22 mouse cellular contexts compared by ENCODE assay signal in the genomic region with DNA sequence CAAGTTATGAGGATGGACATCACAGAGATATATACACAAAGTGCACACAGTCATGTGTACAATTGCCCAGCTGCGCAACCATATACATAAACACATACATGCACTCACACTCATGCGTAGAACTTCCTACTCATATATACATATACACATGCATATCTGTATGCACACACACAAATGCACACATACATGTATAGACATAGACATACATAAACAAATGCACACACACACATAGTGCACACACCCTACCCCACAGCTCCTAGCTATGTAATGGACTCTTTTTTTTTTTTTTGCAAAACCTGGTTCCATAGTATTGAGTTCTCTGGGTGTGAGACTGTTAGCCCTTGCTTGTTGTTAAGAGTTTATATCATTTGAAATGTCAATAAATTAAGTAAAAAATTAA. TPM values are rescaled to one million over a fixed set of nuclear protein-coding genes. Genes with fewer than 3 reads are reported as not detected.
"Had no signal": no experiment of that assay in that cellular context is flagged by ENCODE, and none has a peak within 500 bp of the region (broad histone marks: within the 10 kb centered on the region; RNA-seq: fewer than 3 reads in every experiment).

No protein-coding gene starts in this region.

- H3K27me3 ChIP-seq: embryonic facial prominence, embryonic 13.5 days; embryonic facial prominence, embryonic 15.5 days; forebrain, embryonic 12.5 days; forebrain, embryonic 13.5 days; forebrain, embryonic 15.5 days had no signal

- H3K4me1 ChIP-seq: forebrain, embryonic 12.5 days; forebrain, embryonic 13.5 days had no signal

- H3K9ac ChIP-seq: embryonic facial prominence, embryonic 13.5 days; embryonic facial prominence, embryonic 15.5 days; forebrain, embryonic 12.5 days; forebrain, embryonic 13.5 days; forebrain, embryonic 15.5 days; forebrain, postnatal 0 days had no signal

- H3K9me3 ChIP-seq: embryonic facial prominence, embryonic 13.5 days; embryonic facial prominence, embryonic 15.5 days; forebrain, embryonic 10.5 days; forebrain, embryonic 12.5 days; forebrain, embryonic 13.5 days; forebrain, embryonic 15.5 days had no signal

- H3K27ac ChIP-seq: embryonic facial prominence, embryonic 13.5 days; embryonic facial prominence, embryonic 15.5 days; forebrain, embryonic 10.5 days; forebrain, embryonic 12.5 days; forebrain, embryonic 13.5 days; forebrain, embryonic 15.5 days; gastrocnemius, adult 2 months; heart, adult 2 months had no signal

- DNase-seq: cerebellum, adult 2 months; cerebellum, adult 8-10 months; cerebellum, adult 9-11 months; cerebellum, postnatal 10 days; cerebellum, postnatal 14 days; cerebellum, postnatal 25 days; cerebellum, postnatal 36 days; forebrain, postnatal 0 days; gastrocnemius, adult 2 months; gastrocnemius, postnatal 10 days; gastrocnemius, postnatal 14 days; gastrocnemius, postnatal 25 days; gastrocnemius, postnatal 36 days; heart, adult 18-20 months; heart, adult 2 months had no signal

- H3K4me2 ChIP-seq: embryonic facial prominence, embryonic 13.5 days; embryonic facial prominence, embryonic 15.5 days; forebrain, embryonic 12.5 days; forebrain, embryonic 13.5 days; forebrain, embryonic 15.5 days had no signal

- H3K36me3 ChIP-seq: embryonic facial prominence, embryonic 13.5 days; embryonic facial prominence, embryonic 15.5 days; forebrain, embryonic 10.5 days; forebrain, embryonic 12.5 days; forebrain, embryonic 15.5 days had no signal

- H3K4me3 ChIP-seq: embryonic facial prominence, embryonic 13.5 days; embryonic facial prominence, embryonic 15.5 days; erythroblast, embryonic 14.5 days; forebrain, embryonic 10.5 days; forebrain, embryonic 12.5 days; forebrain, embryonic 13.5 days; forebrain, embryonic 15.5 days; gastrocnemius, adult 2 months; heart, adult 2 months had no signal

RNA-seq across cellular contexts. Expression of a gene that starts 21.2 kb away (rescaled TPM):
- polyA plus RNA-seq: erythroblast, embryonic 14.5 days had no signal
